ENCODE assay signal across 8 mouse cellular contexts in genomic region chr10:76031511-76032401, GRCm38 (mm10). TPM values are rescaled to one million over a fixed set of nuclear protein-coding genes. Genes with fewer than 3 reads are reported as not detected.
DNase-seq lines count a peak whose midpoint lies in the region; ATAC-seq and TF ChIP-seq lines count a peak whose summit lies in the region.

No protein-coding gene starts in this region.

- no peak for TF ChIP-seq EP300 in CH12.LX (IDR thresholded peaks at IDR 0.05; ENCODE audit: low read length)

- H3K36me3 ChIP-seq in CH12.LX (replicated peaks in 1 of 2; ENCODE audit: control insufficient read depth in 1 of 2, insufficient read depth in 1 of 2, low read length in 1 of 2) (peaks cover 0 to 18% of the 10 kb centered on the region in 2 experiments), macrophage (ENCODE audit: inconsistent target) (no peaks in the 10 kb centered on the region)
- peaks cover 14% of the 10 kb centered on the region for H3K36me3 ChIP-seq in embryonic facial prominence, embryonic 13.5 days
- no peaks in the 10 kb centered on the region for H3K36me3 ChIP-seq in hindbrain, embryonic 16.5 days (ENCODE audit: control insufficient read depth, insufficient read depth, low read length)

- H3K79me2 ChIP-seq in CH12.LX (replicated peaks; ENCODE audit: control insufficient read depth, extremely low read depth, insufficient read depth, poor library complexity, severe bottlenecking) (peaks cover 39% of the 10 kb centered on the region), macrophage (ENCODE audit: inconsistent target) (peaks cover 41% of the 10 kb centered on the region)

- no peak for ATAC-seq in embryonic facial prominence, embryonic 13.5 days (ENCODE audit: insufficient number of reproducible peaks, insufficient read depth, low FRiP score, low TSS enrichment, low read depth)
- ATAC-seq in hindbrain, embryonic 16.5 days = peak; percentile 73; the same call in 1 of the 2 replicates

- peak overlapping the region; percentile 51 to 92 (median 75) for H3K4me3 ChIP-seq in CH12.LX (replicated peaks in 1 of 3; ENCODE audit: low read depth in 2 of 3, low read length in 2 of 3, poor library complexity in 1 of 3)
- peak overlapping the region; percentile 92 for H3K4me3 ChIP-seq in embryonic facial prominence, embryonic 13.5 days
- H3K4me3 ChIP-seq in hindbrain, embryonic 16.5 days (ENCODE audit: low read length) = peak overlapping the region; percentile 80
- peak overlapping the region; percentile 33 for H3K4me3 ChIP-seq in macrophage (ENCODE audit: inconsistent target)

- WGBS in embryonic facial prominence, embryonic 13.5 days = 50% methylated on average over 14 of the region's 14 CpGs
- 54% methylated on average over 14 of the region's 14 CpGs for WGBS in hindbrain, embryonic 16.5 days
- WGBS in macrophage (ENCODE audit: missing documents) = 45% methylated on average over 11 of the region's 14 CpGs

- no peaks in the 10 kb centered on the region for H3K27me3 ChIP-seq in CH12.LX (replicated peaks)
- H3K27me3 ChIP-seq in embryonic facial prominence, embryonic 13.5 days = no peaks in the 10 kb centered on the region
- no peaks in the 10 kb centered on the region for H3K27me3 ChIP-seq in hindbrain, embryonic 16.5 days (replicated peaks; ENCODE audit: control insufficient read depth, insufficient read depth, low read length)

- intact Hi-C loops in heart, postnatal 10 days (cut with DNase I) = no loop called here

- no peak for TF ChIP-seq POLR2A in CH12.LX (IDR thresholded peaks at IDR 0.05; ENCODE audit: low read depth, low read length)

- peak; percentile 50 for DNase-seq in heart, adult 11 months
- no peak for DNase-seq in heart, postnatal 10 days
- DNase-seq in CH12.LX (ENCODE audit: extremely low read depth) (no peak), adipocyte (ENCODE audit: low spot score) (no peak)
- no peak for DNase-seq in embryo, embryonic 10 days (ENCODE audit: low spot score)

- TF ChIP-seq CTCF in CH12.LX (conservative IDR thresholded peaks at IDR 0.05 in 1 of 2, IDR thresholded peaks at IDR 0.05 in 1 of 2; ENCODE audit: low read depth in 2 of 2, low read length in 2 of 2) = no peak

- H3K27ac ChIP-seq in CH12.LX (ENCODE audit: insufficient read depth, low read depth) (no peak overlapping the region; the same call in 1 of the 2 replicates), macrophage (peak overlapping the region; percentile 21)
- H3K27ac ChIP-seq in embryonic facial prominence, embryonic 13.5 days = 0 out of 2 replicates have a peak overlapping the region, but pooled peaks have one; percentile 16
- peak overlapping the region; percentile 78 for H3K27ac ChIP-seq in hindbrain, embryonic 16.5 days (ENCODE audit: low read depth, low read length)

- in situ Hi-C loops in CH12.LX (cut with MboI; ENCODE audit: low pct_ligation_motif_present, low pct_unique_long_range_greater_than_20kb, low sequenced_read_pairs) = no loop called here

- peaks cover 13 to 49% of the 10 kb centered on the region in 2 experiments for H3K4me1 ChIP-seq in CH12.LX (ENCODE audit: control insufficient read depth in 1 of 2, insufficient read depth in 2 of 2)
- H3K4me1 ChIP-seq in embryonic facial prominence, embryonic 13.5 days = no peaks in the 10 kb centered on the region; the same call in 1 of the 2 replicates
- peaks cover 13% of the 10 kb centered on the region for H3K4me1 ChIP-seq in hindbrain, embryonic 16.5 days (ENCODE audit: control insufficient read depth, insufficient read depth, low read depth, low read length)

- peak overlapping the region; percentile 85 for H3K4me2 ChIP-seq in CH12.LX (ENCODE audit: insufficient read depth, low read depth, poor library complexity, severe bottlenecking)
- H3K4me2 ChIP-seq in embryonic facial prominence, embryonic 13.5 days = peak overlapping the region; percentile 78
- peak overlapping the region; percentile 79 for H3K4me2 ChIP-seq in hindbrain, embryonic 16.5 days (ENCODE audit: low read length)

- H3K9me3 ChIP-seq in CH12.LX (replicated peaks; ENCODE audit: low read length) = no peaks in the 10 kb centered on the region
- no peaks in the 10 kb centered on the region for H3K9me3 ChIP-seq in embryonic facial prominence, embryonic 13.5 days
- no peaks in the 10 kb centered on the region for H3K9me3 ChIP-seq in hindbrain, embryonic 16.5 days (ENCODE audit: control insufficient read depth, low read length)

- TF ChIP-seq RAD21 in CH12.LX (IDR thresholded peaks at IDR 0.05; ENCODE audit: low read depth, low read length) = no peak

- dilution Hi-C loops in CH12.LX (cut with MboI; ENCODE audit: extremely low pct_ligation_motif_present, extremely low pct_unique_long_range_greater_than_20kb, low sequenced_read_pairs) = no loop called here

- H3K9ac ChIP-seq in CH12.LX (ENCODE audit: insufficient read depth, low read depth) = peak overlapping the region; percentile 53; the same call in 1 of the 2 replicates
- peak overlapping the region; percentile 97 for H3K9ac ChIP-seq in embryonic facial prominence, embryonic 13.5 days
- peak overlapping the region; percentile 92 for H3K9ac ChIP-seq in hindbrain, embryonic 16.5 days (ENCODE audit: low read depth, low read length)

TF ChIP-seq in CH12.LX, 34 proteins besides CTCF, POLR2A, EP300 and RAD21:
- TF ChIP-seq ZNF384 (IDR thresholded peaks at IDR 0.05; ENCODE audit: low read depth, low read length) (peak; percentile 71), JUN (IDR thresholded peaks at IDR 0.05; ENCODE audit: insufficient read depth, low read depth, low read length) (no peak)

RNA-seq across cellular contexts. Expression of gene Zfp280b, which starts 0.7 kb away (rescaled TPM):
- total RNA-seq in heart, postnatal 10 days (2021) = 1 to 10 TPM; 9.8 to 9.9 TPM
- total RNA-seq in CH12.LX (2012; rRNA removed) (24.4 and 26.6 TPM in 2 replicates), CH12.LX (2014; rRNA removed) (15.2 and 19.0 TPM in 2 replicates)
- polyA plus RNA-seq in CH12.LX (2012; ENCODE audit: insufficient read length, low read depth) (30.4 and 36.6 TPM in 2 replicates), macrophage (2018) (2.7 to 5.0 TPM (median 3.8 TPM) in 3 replicates)
- polyA plus RNA-seq in embryonic facial prominence, embryonic 13.5 days (2015; fragmentation: Nextera tagmentation; extraction: Ambion mirVana) = 18.9 and 19.1 TPM in 2 replicates
- 10.3 and 12.3 TPM in 2 replicates for polyA plus RNA-seq in hindbrain, embryonic 16.5 days (2015; fragmentation: Nextera tagmentation; extraction: Ambion mirVana)
- 10 to 100 TPM in 2 of 26 experiments, 1 to 10 TPM in 23, under 1 TPM in 1; 1.00 to 12.9 (median 3.6) TPM for total RNA-seq in macrophage (2018; cell fraction: chromatin; rRNA removed)
- total RNA-seq in macrophage (2018; cell fraction: cytosol; rRNA removed) = 1 to 10 TPM; 1.1 to 5.2 (median 3.8) TPM
- total RNA-seq in macrophage (2018; cell fraction: nucleus; rRNA removed) = 10 to 100 TPM in 2 of 26 experiments, 1 to 10 TPM in 24; 1.3 to 11.6 (median 3.7) TPM

Comparison
In these comparisons a context has a peak if more than half of its experiments do, and no peak if none do; other contexts are left out.
1. H3K4me3 ChIP-seq: peak in every context shown above with its lines; median percentile 92 in embryonic facial prominence, embryonic 13.5 days; 80 in hindbrain, embryonic 16.5 days; 75 in CH12.LX; 33 in macrophage.